Mouse (Mus musculus) pancreas, adult 10 weeks (tissue): Measurements from ENCODE around the gene Tmem47. TPM values are rescaled to one million over a fixed set of nuclear protein-coding genes. Genes with fewer than 3 reads are reported as not detected.

Experiments used
- polyA plus RNA-seq: library from polyadenylated mRNA; stranded (reverse); fragments of 350-450 nt; fragmentation: Illumina TruSeq; extraction: RNeasy Lipid Tissue Mini Kit (QIAGEN cat#74804); gene quantifications from one replicate; pipeline ENCODE4 v1.2.3, GENCODE M21; 2015; ENCODE audit warnings: low read depth, low replicate concordance; ENCODE audit not compliant: insufficient read depth

Tmem47 gene
- 2.9 TPM for polyA plus RNA-seq

GRCm38 (mm10) chrX:81070210-81070803 is at the start of gene Tmem47:
Gene Tmem47, plus strand, starts transcription at chrX:81070698.

